Mouse (Mus musculus) natural killer cell, adult 2 months (primary cell): Measurements from ENCODE around the gene Sall1.

Source experiments
- DNase-seq, 2 experiments: peaks; one replicate each; pipeline ENCODE4 v3.0.0; 2022; ENCODE audit warnings: low spot score in 2 of 2

Sall1 gene

DNA sequence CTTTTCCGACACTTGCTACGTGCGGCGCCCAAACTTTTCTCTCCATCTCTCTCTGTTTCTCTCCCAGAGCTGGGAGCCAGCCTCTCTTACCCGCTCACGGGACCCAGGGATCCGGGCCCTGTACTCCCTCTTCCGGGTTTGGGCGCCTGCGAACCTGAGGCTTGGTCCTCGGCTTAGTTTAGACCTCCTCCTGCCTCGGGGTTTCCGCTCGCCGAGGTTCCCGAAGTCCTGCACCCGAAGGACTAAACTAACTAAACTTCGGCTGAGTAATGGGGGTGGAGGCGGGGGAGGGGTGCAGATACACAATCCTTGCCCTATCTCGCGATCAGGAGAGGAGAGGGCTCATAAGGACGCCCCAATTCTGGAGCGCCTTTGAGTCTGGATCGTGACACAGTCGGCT is at the start of gene Sall1:
Gene Sall1 (minus strand): TSS at position 223 of the 400 bp plus-strand sequence.
- DNase-seq = no peak

DNA sequence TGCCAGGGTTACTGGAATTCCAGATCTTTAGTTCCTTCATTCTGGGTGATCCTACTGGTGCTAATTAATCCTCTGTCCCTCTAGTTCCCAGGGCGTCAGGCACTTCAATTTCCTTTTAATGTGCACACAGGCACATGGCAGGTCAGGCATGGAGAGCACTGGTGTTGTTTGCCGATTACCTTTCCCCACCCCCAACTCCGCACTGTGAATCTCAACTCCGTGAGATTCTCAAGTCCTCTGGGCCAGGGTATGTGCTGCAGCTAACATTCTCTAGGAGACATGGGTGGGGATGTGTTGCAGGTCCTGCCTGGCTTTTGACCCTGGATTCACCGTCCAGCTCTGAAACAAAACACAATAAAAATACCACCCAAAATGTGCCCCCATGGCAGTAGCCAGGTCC is 46.0 kb upstream of the Sall1 start:
- DNase-seq = no peak

DNA sequence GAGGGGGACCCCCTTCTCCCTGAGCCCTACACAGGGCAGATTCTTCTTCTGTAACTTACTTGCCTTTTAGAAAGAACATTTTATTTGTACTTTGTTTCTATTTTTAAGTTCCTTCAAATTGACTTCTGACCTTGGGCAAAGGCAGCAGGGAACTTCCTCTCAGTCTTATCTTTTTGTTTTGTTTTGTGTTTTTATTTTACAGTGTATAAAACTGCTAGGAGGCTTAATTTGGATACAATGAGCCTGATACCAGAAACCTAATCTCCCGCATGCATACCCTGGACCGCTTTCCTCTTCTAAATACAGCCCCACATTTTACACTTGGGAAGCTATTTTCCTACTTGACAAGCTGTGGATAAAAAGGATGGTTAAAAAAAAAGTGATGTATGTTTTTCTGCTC is 35.2 kb upstream of the Sall1 start:
- DNase-seq = no peak

GRCm38 (mm10) chr8:89072968-89073382 is 29.0 kb upstream of the Sall1 start:
- no peak for DNase-seq

GRCm38 (mm10) chr8:89067499-89067898 is 23.5 kb upstream of the Sall1 start:
- no peak for DNase-seq

- DNase-seq = no peak
These were observed 20.1 kb upstream of the Sall1 start for GRCm38 (mm10) chr8:89064042-89064441.

- no peak for DNase-seq
These were observed 19.5 kb upstream of the Sall1 start for GRCm38 (mm10) chr8:89063366-89064040.

- DNase-seq = no peak
These were observed 16.8 kb upstream of the Sall1 start for GRCm38 (mm10) chr8:89060717-89061116.

- no peak for DNase-seq
These were observed 15.5 kb upstream of the Sall1 start for GRCm38 (mm10) chr8:89059507-89059906.

DNA sequence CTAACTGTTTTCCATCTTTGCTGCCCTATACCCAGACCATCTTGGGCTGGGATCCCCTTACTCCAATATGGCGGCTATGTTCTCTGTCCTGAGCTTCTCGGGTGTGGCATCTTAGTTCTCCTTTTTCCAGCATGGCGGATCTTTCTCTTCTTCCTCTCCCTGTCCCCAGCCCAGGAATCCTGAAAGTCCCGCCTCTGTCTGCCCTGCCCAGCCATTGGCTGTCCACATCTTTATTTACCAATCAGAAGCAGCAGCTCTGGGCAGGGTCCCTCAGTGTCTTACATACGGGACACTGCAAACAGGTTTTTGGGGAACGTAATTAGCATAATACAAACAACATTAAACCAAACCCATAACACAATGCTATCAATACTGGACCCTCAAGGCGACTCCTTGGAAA is 8.9 kb upstream of the Sall1 start:
- no peak for DNase-seq

DNA sequence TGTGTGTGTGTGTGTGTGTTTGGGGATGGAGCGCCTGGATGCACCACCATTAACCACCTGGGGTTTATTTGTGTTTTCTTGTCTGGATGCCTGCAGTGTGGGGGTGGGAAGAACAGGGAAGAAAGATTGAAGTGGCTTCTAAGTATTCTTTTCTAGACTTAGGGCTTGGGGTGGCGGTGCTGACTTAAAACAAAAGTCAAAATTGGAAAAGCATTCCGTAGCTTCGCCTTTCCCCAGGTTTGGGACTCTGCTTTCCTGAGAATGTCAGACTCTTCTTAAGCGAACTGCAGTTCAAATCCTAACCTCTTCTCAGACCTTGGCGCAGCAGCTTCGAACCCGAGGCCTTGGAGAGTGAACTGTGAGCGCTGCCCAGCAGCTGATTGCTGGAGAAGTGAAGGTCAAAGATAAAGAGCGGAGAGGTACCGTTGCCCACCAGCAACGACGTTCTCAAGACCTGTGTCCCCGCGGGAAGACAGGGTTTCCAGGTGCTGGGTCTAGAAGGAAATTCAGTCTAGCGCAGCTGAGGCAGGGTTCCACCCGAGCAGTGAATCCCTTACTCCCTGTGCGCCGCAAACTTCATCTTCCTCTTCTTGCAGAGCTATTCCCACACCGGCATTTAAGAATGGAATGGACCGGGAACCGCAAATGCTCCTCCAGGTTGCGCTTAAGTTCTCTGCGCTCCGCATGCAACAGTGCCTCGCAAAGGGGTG is 2.8 kb upstream of the Sall1 start:
- no peak for DNase-seq

DNA sequence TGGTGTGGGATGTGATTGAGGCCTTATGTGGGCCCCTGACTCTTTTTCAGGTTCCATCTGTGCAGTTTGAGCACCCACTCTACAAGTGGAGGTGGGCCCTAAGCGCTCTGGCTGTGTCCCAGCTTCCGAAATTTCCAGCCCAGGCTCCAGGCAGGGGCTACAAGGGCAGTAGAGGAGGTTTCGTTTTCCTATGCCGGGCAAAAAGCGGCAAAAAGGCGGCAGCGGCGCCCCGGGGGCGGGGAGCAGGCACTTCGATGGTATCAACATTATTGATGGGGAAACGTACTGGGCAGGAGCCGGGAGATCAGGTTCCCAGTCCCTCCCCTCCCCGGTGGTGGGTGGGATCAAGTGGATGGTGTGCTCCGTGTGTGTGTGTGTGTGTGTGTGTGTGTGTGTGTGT is 2.3 kb upstream of the Sall1 start:
- DNase-seq = no peak

GRCm38 (mm10) chr8:89045726-89046125 is 1.8 kb upstream of the Sall1 start:
- DNase-seq = no peak

DNA sequence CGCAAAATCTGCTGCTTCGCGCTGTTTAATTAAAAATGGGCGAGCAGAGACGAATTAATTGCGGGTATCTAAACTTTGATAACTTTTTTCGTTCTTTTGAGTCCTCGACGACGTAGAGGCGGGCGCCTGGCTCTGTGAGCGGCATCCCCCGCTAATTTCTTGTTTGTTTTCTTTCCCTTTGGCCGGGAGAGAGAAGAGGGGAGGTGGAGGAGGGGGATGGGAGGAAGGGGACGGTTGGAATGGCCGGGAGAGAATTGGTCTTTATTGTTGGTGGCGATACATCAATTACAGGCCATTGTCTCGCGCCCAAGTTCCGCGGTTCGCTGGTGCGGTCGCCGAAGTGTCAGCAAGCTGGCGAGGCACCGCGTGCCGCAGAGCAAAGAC is 1.2 kb upstream of the Sall1 start:
- DNase-seq = no peak

DNA sequence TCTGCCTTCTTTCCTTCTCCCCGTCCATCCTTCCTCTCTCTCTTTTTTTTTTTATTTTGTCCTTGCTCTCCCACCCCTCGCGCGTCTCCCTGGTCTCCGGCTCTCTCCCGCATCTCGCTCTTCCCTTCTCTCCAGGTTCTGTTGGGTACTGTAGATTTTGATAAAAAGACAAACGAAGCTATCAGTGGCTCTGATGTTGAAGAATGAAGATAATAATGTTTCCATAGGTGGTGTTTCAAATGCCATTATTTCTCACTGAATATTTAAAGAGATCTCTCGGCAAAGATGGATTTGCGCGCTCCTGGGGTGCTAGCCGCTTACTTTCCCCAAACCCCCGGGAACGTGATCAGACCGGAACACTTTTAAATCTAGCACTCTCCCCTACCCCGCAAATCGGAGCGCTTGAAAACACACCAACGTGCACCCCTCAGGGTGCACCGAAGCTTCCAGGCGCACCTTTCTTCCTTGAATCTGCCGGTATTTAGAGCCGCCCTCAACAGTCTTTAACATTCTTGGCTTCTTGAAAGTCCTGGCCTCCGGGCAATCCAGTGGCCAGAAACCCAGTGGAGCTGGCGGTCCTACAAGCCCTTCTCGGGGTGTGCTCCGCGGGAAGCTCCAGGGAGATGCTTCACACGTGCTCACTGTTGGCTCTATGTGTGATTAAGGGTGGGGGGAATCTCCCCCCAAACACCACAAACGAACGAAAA is 702 bp upstream of the Sall1 start:
- DNase-seq = no peak

GRCm38 (mm10) chr8:89043371-89043841 is 556 bp downstream of the Sall1 start:
- DNase-seq = no peak

DNA sequence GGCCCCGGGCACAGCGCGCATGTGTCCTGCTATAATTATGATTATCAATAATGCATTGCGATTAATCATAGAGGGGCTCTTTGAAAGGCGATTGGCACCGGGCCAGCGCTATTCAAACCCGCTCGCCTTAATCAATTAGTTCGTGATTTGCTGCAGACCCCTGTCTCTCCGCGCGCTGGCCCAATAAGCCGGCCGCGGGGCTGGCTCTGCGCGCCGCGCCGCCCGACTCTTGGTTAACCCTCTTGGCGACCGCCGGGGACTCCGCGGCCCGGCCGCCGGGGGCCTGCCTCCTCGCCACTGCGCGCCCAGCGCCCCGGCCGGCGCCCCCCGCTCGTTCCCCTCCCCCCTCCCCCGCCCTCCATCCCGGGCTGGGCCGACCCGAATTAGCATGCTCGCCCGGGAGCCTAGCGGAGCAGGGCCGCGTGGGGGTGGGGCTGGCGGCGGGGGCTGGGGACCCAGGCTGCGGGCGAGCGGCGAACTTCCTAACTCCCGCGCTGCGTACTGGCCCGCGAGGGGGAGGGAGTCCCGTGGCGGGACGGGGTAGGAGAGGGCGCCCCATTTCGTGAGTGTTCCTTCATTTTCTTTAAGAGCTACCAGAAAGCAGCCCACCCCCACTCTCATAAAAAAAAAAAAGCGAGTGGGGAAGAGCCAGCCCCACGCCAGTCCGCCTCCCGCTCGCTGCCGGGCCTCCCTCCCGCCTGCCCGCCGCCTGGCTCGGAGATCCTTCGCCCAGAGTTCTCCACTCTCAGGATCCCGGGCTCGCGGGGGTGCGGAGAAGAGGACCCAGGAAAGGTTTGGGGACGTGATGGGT is 1.2 kb downstream of the Sall1 start:
- no peak for DNase-seq

DNA sequence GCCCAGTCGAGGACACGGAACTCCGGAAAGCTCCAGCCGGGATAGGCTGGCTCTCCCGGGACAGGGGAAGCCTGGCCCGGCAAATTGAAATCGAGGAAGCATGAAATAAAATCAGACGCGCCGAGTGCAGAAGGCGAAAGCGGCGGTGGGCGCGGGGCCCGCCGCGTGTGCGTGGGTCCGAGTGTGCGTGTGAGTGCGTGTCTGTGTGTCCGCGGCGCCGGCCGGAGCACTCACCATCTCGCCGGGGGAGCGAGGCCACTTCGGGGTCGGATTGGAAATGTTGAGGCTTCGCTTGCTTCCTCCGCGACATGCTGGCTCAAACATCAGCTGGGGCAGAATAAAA is 1.9 kb downstream of the Sall1 start:
- DNase-seq = no peak

- DNase-seq = no peak
These were observed 2.4 kb downstream of the Sall1 start for GRCm38 (mm10) chr8:89041421-89042117.

- no peak for DNase-seq
These were observed 3.1 kb downstream of the Sall1 start for GRCm38 (mm10) chr8:89040751-89041420.

- no peak for DNase-seq
These were observed 4.1 kb downstream of the Sall1 start for GRCm38 (mm10) chr8:89039890-89040289.
